Mouse (Mus musculus) limb, embryonic 11.5 days (tissue): ENCODE data around the gene Dbndd1. TPM values are rescaled to one million over a fixed set of nuclear protein-coding genes. Genes with fewer than 3 reads are reported as not detected.
A peak's percentile ranks its signal among the peaks of the same experiment; 100 is the strongest.
"Not testable (repeated sequence)": the region's sequence is repeated elsewhere in the genome, so short reads cannot be mapped to it uniquely, and the experiment has no call there.

Source experiments
- ATAC-seq: fragments of 200-750 bp; cut with Nextera tagmentation; 2 replicates; pipeline ENCODE4 v1.8.0; 2017; ENCODE audit warnings: low read depth; ENCODE audit not compliant: insufficient number of reproducible peaks, low FRiP score, low TSS enrichment
- DNase-seq: peaks from one replicate; pipeline ENCODE4 v3.0.0-alpha.2; 2015; ENCODE audit warnings: low spot score
- H3K27ac ChIP-seq: fragments of 300-500 bp; sonication (generic); replicated peaks from 2 replicates; pipeline ENCODE4 v1.5.1; 2014; ENCODE audit warnings: low read depth, mild to moderate bottlenecking, low read length
- H3K27me3 ChIP-seq: fragments of 300-500 bp; sonication (generic); 2 replicates; pipeline ENCODE4 v1.6.1; 2014; ENCODE audit warnings: mild to moderate bottlenecking, low read length, mixed read lengths; ENCODE audit not compliant: control insufficient read depth, insufficient read depth
- H3K36me3 ChIP-seq: fragments of 300-500 bp; sonication (generic); 2 replicates; pipeline ENCODE4 v1.6.1; 2014; ENCODE audit warnings: mild to moderate bottlenecking, low read length, moderate library complexity, mixed read lengths; ENCODE audit not compliant: control insufficient read depth, insufficient read depth
- H3K4me1 ChIP-seq: fragments of 300-500 bp; sonication (generic); 2 replicates; pipeline ENCODE4 v1.6.1; 2014; ENCODE audit warnings: low read length, mixed read lengths; ENCODE audit not compliant: control insufficient read depth, insufficient read depth
- H3K4me2 ChIP-seq: fragments of 300-500 bp; sonication (generic); 2 replicates; pipeline ENCODE4 v1.6.1; 2014; ENCODE audit warnings: low read depth, mild to moderate bottlenecking, moderate library complexity; ENCODE audit not compliant: severe bottlenecking
- H3K4me3 ChIP-seq: fragments of 300-500 bp; sonication (generic); 2 replicates; pipeline ENCODE4 v1.5.1; 2014; ENCODE audit warnings: low read depth, low read length
- H3K9ac ChIP-seq: fragments of 300-500 bp; sonication (generic); 2 replicates; pipeline ENCODE4 v1.6.1; 2014; ENCODE audit warnings: mild to moderate bottlenecking, low read length
- H3K9me3 ChIP-seq: fragments of 300-500 bp; sonication (generic); 2 replicates; pipeline ENCODE4 v1.6.1; 2016; ENCODE audit warnings: low read length; ENCODE audit not compliant: control insufficient read depth
- WGBS: fragments of 180-500 bp; shearing (Covaris S2); extraction: QIAGEN DNeasy Blood & Tissue Kit; methylation state at CpG from one replicate; pipeline ENCODE4 v1.1.7; 2014; 5-methylcytosine and 5-hydroxymethylcytosine counted together
- polyA plus RNA-seq: library from polyadenylated mRNA; unstranded; fragments of >200 nt; fragmentation: Nextera tagmentation; extraction: Ambion mirVana; gene quantifications from 2 replicates; pipeline ENCODE4 v1.2.1, GENCODE M21; 2014

Gene Dbndd1
- polyA plus RNA-seq: 9.4 and 9.8 TPM in 2 replicates

- Histone ChIP-seq H3K4me3 (peak within 1 kb of the TSS; percentile 64), H3K9me3 (no peaks in the 10 kb centered on the region), H3K4me1 (peaks cover 17% of the 10 kb centered on the region), H3K9ac (peak within 1 kb of the TSS; percentile 69), H3K27ac (0 out of 2 replicates have a peak within 1 kb of the TSS, but pooled peaks have one; percentile 30), H3K27me3 (peaks cover 10% of the 10 kb centered on the region; the same call in 1 of the 2 replicates), H3K36me3 (no peaks in the 10 kb centered on the region), H3K4me2 (peak within 1 kb of the TSS; percentile 93)
- ATAC-seq (peak; percentile 45; the same call in 1 of the 2 replicates), DNase-seq (peak; percentile 83)
- 0% methylated on average over 54 of the region's 63 CpGs for WGBS
These were observed at the start of gene Dbndd1 for GRCm38 (mm10) chr8:123514781-123515539. Gene Dbndd1, minus strand, starts transcription at chr8:123515463.

DNA sequence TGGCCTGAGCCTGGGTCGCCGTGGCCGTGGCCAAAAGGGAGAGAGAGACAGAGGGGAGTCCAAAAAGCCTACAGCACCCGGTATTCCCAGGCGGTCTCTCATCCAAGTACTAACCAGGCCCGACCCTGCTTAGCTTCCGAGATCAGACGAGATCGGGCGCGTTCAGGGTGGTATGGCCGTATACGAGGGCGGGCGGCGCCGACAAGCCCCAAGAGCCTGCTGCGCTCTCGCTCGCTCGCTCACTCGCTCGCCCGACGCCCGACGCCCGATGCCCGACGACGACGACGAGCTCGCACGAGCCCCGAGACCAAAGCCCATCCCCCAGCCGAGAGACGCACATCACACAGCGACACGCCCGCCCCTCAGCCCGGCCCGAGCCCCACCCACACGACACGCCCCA is 49.0 kb upstream of the Dbndd1 start:
- H3K27ac ChIP-seq, H3K27me3 ChIP-seq, ATAC-seq, H3K4me1 ChIP-seq, H3K9me3 ChIP-seq, DNase-seq, H3K9ac ChIP-seq, H3K4me2 ChIP-seq, H3K36me3 ChIP-seq, H3K4me3 ChIP-seq: not testable (repeated sequence)
- no CpG with 5 or more reads among the region's 45 CpGs for WGBS

GRCm38 (mm10) chr8:123537641-123538040 is 22.4 kb upstream of the Dbndd1 start:
- not testable (repeated sequence) for H3K4me1 ChIP-seq, H3K27me3 ChIP-seq, ATAC-seq, DNase-seq, H3K9me3 ChIP-seq, H3K9ac ChIP-seq, H3K4me2 ChIP-seq, H3K4me3 ChIP-seq, H3K27ac ChIP-seq, H3K36me3 ChIP-seq
- 63% methylated on average over 3 of the region's 14 CpGs for WGBS

DNA sequence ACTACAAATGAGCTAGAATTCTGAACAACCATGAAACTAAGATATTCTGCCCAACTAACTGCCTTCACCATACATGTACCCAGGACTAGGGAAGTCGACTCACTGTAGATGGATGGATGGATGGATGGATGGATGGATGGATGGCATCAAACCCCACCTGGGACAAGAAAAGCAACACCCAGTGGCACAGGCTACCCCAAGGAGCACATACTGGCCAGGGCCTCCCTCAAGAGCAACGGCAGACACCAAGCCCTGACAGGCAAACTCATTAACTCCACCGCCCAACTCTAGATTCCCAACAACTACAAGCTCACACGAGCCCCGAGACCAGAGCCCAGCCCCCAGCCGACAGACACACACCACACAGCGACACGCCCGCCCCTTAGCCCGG is 21.7 kb upstream of the Dbndd1 start:
- Histone ChIP-seq H3K9ac (no peak overlapping the region), H3K27ac (no peak overlapping the region), H3K27me3 (0 out of 2 replicates have a peak, but pooled peaks cover 5% of the 10 kb centered on the region), H3K4me2 (no peak overlapping the region), H3K4me3 (no peak overlapping the region), H3K9me3 (no peaks in the 10 kb centered on the region), H3K36me3 (peaks cover 3% of the 10 kb centered on the region), H3K4me1 (no peaks in the 10 kb centered on the region)
- 18% methylated on average over 9 of the region's 10 CpGs for WGBS
- no peak for ATAC-seq
- no peak for DNase-seq

- Histone ChIP-seq H3K36me3 (peaks cover 8% of the 10 kb centered on the region), H3K4me1 (no peaks in the 10 kb centered on the region), H3K4me2 (no peak overlapping the region), H3K9me3 (no peaks in the 10 kb centered on the region), H3K4me3 (no peak overlapping the region), H3K9ac (no peak overlapping the region), H3K27ac (no peak overlapping the region), H3K27me3 (0 out of 2 replicates have a peak, but pooled peaks cover 5% of the 10 kb centered on the region)
- DNase-seq (no peak), ATAC-seq (peak; percentile 39; the same call in 1 of the 2 replicates)
- 87% methylated on average over 9 of the region's 9 CpGs for WGBS
These were observed 21.2 kb upstream of the Dbndd1 start for GRCm38 (mm10) chr8:123536242-123536989.

GRCm38 (mm10) chr8:123527720-123528489 is 12.6 kb upstream of the Dbndd1 start:
- WGBS: 92% methylated on average over 25 of the region's 25 CpGs

DNA sequence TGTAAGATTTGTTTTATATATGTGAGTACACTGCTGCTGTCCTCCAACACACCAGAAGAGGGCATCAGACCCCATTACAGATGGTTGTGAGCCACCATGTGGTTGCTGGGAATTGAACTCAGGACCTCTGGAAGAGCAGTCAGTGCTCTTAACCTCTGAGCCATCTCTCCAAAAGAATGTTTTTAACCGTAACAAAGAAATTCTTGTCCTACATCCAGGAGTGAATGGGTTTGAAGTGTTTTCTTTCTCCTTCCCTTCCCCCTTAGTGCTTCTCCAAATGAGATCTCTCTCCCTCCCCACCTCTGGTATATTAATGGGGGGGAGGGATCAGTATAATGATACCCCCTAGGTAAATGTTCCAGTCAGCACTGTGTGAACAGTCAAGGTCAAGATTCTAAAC is 4.8 kb upstream of the Dbndd1 start:
- DNase-seq, H3K4me1 ChIP-seq, H3K27ac ChIP-seq, H3K4me3 ChIP-seq, H3K36me3 ChIP-seq, ATAC-seq, H3K27me3 ChIP-seq, H3K4me2 ChIP-seq, H3K9ac ChIP-seq, H3K9me3 ChIP-seq: not testable (repeated sequence)
- WGBS: 93% methylated on average over 1 of the region's 1 CpGs

More at GRCm38 (mm10) chr8:123527720-123528489, 12.6 kb upstream of the Dbndd1 start:
- Histone ChIP-seq H3K4me3 (no peak overlapping the region), H3K27me3 (no peaks in the 10 kb centered on the region), H3K4me2 (no peak overlapping the region), H3K27ac (no peak overlapping the region; the same call in 1 of the 2 replicates), H3K9ac (no peak overlapping the region), H3K9me3 (no peaks in the 10 kb centered on the region), H3K4me1 (no peaks in the 10 kb centered on the region), H3K36me3 (peaks cover 19% of the 10 kb centered on the region)
- DNase-seq (no peak), ATAC-seq (no peak)

DNA sequence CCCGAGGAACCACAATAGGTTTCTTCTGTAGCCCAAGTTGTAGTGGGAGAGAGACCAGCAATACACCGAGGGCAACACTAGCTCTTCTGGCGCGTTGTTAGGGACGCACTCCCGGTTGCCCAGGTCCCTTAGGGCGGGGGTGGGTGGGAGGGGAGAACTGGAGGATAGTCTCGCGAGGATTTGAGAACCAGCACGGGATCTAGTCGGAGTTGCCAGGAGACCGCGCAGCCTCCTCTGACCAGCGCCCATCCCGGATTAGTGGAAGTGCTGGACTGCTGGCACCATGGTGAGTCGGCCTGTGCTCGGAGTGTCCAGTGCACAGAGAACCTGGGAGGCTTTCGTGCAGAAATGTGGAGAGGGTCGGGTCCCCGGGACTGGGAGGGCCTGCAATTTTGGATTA is 3.4 kb upstream of the Dbndd1 start, which contains the start of gene Gas8:
TSS of gene Gas8 (plus strand) at position 168 of the 400 bp plus-strand sequence.
- peak; percentile 83 for ATAC-seq
- Histone ChIP-seq H3K4me2 (peak within 1 kb of the TSS; percentile 86), H3K27me3 (peaks cover 5% of the 10 kb centered on the region; the same call in 1 of the 2 replicates), H3K27ac (no peak within 1 kb of the TSS), H3K4me1 (peaks cover 17% of the 10 kb centered on the region), H3K9me3 (no peaks in the 10 kb centered on the region), H3K36me3 (no peaks in the 10 kb centered on the region), H3K9ac (peak within 1 kb of the TSS; percentile 78), H3K4me3 (peak within 1 kb of the TSS; percentile 59)
- under 1% methylated on average over 20 of the region's 20 CpGs for WGBS
- DNase-seq: peak; percentile 94
